Mouse (Mus musculus) limb, embryonic 11.5 days (tissue): Measurements from ENCODE around the gene Map3k4. TPM values are rescaled to one million over a fixed set of nuclear protein-coding genes. Genes with fewer than 3 reads are reported as not detected.

Experiments used
- ATAC-seq: fragments of 200-750 bp; cut with Nextera tagmentation; 2 replicates; pipeline ENCODE4 v1.8.0; 2017; ENCODE audit warnings: low read depth; ENCODE audit not compliant: insufficient number of reproducible peaks, low FRiP score, low TSS enrichment
- DNase-seq: peaks from one replicate; pipeline ENCODE4 v3.0.0-alpha.2; 2015; ENCODE audit warnings: low spot score
- H3K27ac ChIP-seq: fragments of 300-500 bp; sonication (generic); replicated peaks from 2 replicates; pipeline ENCODE4 v1.5.1; 2014; ENCODE audit warnings: low read depth, mild to moderate bottlenecking, low read length
- H3K27me3 ChIP-seq: fragments of 300-500 bp; sonication (generic); 2 replicates; pipeline ENCODE4 v1.6.1; 2014; ENCODE audit warnings: mild to moderate bottlenecking, low read length, mixed read lengths; ENCODE audit not compliant: control insufficient read depth, insufficient read depth
- H3K36me3 ChIP-seq: fragments of 300-500 bp; sonication (generic); 2 replicates; pipeline ENCODE4 v1.6.1; 2014; ENCODE audit warnings: mild to moderate bottlenecking, low read length, moderate library complexity, mixed read lengths; ENCODE audit not compliant: control insufficient read depth, insufficient read depth
- H3K4me1 ChIP-seq: fragments of 300-500 bp; sonication (generic); 2 replicates; pipeline ENCODE4 v1.6.1; 2014; ENCODE audit warnings: low read length, mixed read lengths; ENCODE audit not compliant: control insufficient read depth, insufficient read depth
- H3K4me2 ChIP-seq: fragments of 300-500 bp; sonication (generic); 2 replicates; pipeline ENCODE4 v1.6.1; 2014; ENCODE audit warnings: low read depth, mild to moderate bottlenecking, moderate library complexity; ENCODE audit not compliant: severe bottlenecking
- H3K4me3 ChIP-seq: fragments of 300-500 bp; sonication (generic); 2 replicates; pipeline ENCODE4 v1.5.1; 2014; ENCODE audit warnings: low read depth, low read length
- H3K9ac ChIP-seq: fragments of 300-500 bp; sonication (generic); 2 replicates; pipeline ENCODE4 v1.6.1; 2014; ENCODE audit warnings: mild to moderate bottlenecking, low read length
- H3K9me3 ChIP-seq: fragments of 300-500 bp; sonication (generic); 2 replicates; pipeline ENCODE4 v1.6.1; 2016; ENCODE audit warnings: low read length; ENCODE audit not compliant: control insufficient read depth
- WGBS: fragments of 180-500 bp; shearing (Covaris S2); extraction: QIAGEN DNeasy Blood & Tissue Kit; methylation state at CpG from one replicate; pipeline ENCODE4 v1.1.7; 2014; 5-methylcytosine and 5-hydroxymethylcytosine counted together
- polyA plus RNA-seq: library from polyadenylated mRNA; unstranded; fragments of >200 nt; fragmentation: Nextera tagmentation; extraction: Ambion mirVana; gene quantifications from 2 replicates; pipeline ENCODE4 v1.2.1, GENCODE M21; 2014

Map3k4 gene
- polyA plus RNA-seq, 1 experiment from 2014 or later, result 48.0 TPM

GRCm38 (mm10) chr17:12273032-12273431 is 45.6 kb downstream of the Map3k4 start:
- H3K4me3 ChIP-seq, result no peak overlapping the region
- H3K4me2 ChIP-seq, result no peak overlapping the region
- H3K27ac ChIP-seq, result no peak overlapping the region
- no peaks in the 10 kb centered on the region for H3K9me3 ChIP-seq
- no peaks in the 10 kb centered on the region for H3K4me1 ChIP-seq
- ATAC-seq (no peak), DNase-seq (no peak)
- WGBS, result 89% methylated on average over 5 of the region's 5 CpGs
- H3K36me3 ChIP-seq, result peaks cover 5% of the 10 kb centered on the region; the same call in 1 of the 2 replicates
- H3K27me3 ChIP-seq, result no peaks in the 10 kb centered on the region
- H3K9ac ChIP-seq, result no peak overlapping the region

DNA sequence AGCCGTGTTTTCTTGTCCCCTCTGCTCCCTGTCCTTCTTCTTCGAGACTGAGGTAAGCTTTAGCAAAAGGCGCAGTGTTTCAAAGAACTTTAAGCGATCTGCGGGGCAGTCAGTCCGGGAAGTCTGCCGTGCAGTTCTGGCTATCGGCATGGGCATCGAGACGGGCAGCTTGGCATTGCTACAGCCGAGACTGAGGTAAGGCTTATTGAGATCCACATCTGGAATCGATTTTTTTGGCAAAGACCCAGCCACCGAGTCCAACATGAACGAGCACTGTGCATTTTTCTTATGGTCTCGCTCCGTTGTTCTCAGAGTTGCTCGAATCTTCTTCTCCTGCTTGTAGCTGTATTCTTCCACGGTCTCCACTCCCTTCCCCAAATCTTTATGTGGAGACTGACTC is 46.8 kb downstream of the Map3k4 start:
- peaks cover 4% of the 10 kb centered on the region; the same call in 1 of the 2 replicates for H3K4me1 ChIP-seq
- H3K27me3 ChIP-seq, result no peaks in the 10 kb centered on the region
- H3K27ac ChIP-seq, result no peak overlapping the region
- ATAC-seq, result no peak
- no peak overlapping the region for H3K4me3 ChIP-seq
- H3K9ac ChIP-seq, result no peak overlapping the region
- 81% methylated on average over 18 of the region's 18 CpGs for WGBS
- H3K36me3 ChIP-seq, result peaks cover 3% of the 10 kb centered on the region; the same call in 1 of the 2 replicates
- H3K4me2 ChIP-seq, result no peak overlapping the region
- no peak for DNase-seq
- no peaks in the 10 kb centered on the region for H3K9me3 ChIP-seq

GRCm38 (mm10) chr17:12268538-12268937 is 50.1 kb downstream of the Map3k4 start:
- Histone ChIP-seq H3K4me2 (no peak overlapping the region), H3K4me1 (peaks cover 14% of the 10 kb centered on the region), H3K4me3 (no peak overlapping the region), H3K9me3 (no peaks in the 10 kb centered on the region), H3K27me3 (no peaks in the 10 kb centered on the region), H3K36me3 (no peaks in the 10 kb centered on the region; the same call in 1 of the 2 replicates), H3K27ac (no peak overlapping the region), H3K9ac (no peak overlapping the region)
- DNase-seq (no peak), ATAC-seq (no peak)
- 90% methylated on average over 10 of the region's 10 CpGs for WGBS

DNA sequence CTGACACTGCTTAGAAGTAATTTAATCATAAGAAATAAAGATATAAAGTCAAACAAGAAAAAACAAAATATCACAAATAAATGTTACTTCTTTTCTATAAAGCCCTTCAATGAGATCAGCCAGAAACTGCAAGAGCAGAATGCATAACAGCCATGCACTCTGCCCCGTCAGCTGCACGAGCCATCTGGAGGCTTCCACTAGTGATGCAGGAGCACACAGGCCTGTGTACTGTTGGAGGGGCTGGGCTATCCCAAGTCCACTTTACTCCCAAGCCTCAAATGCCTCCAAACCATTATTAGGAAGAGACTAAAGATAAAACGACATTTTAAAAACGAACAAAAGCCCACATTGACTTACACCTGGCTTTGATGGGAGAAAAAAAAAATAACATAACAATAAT is 50.5 kb downstream of the Map3k4 start:
- no peak overlapping the region for H3K4me3 ChIP-seq
- H3K27me3 ChIP-seq, result no peaks in the 10 kb centered on the region
- H3K4me2 ChIP-seq, result no peak overlapping the region
- H3K9ac ChIP-seq, result no peak overlapping the region
- peaks cover 14% of the 10 kb centered on the region for H3K4me1 ChIP-seq
- WGBS, result 81% methylated on average over 4 of the region's 4 CpGs
- no peaks in the 10 kb centered on the region; the same call in 1 of the 2 replicates for H3K36me3 ChIP-seq
- no peak overlapping the region for H3K27ac ChIP-seq
- no peaks in the 10 kb centered on the region for H3K9me3 ChIP-seq
- ATAC-seq (no peak), DNase-seq (no peak)

- peak overlapping the region; percentile 26; the same call in 1 of the 2 replicates for H3K27ac ChIP-seq
- H3K9me3 ChIP-seq, result no peaks in the 10 kb centered on the region
- peaks cover 14% of the 10 kb centered on the region for H3K4me1 ChIP-seq
- no peak overlapping the region for H3K4me3 ChIP-seq
- no peak overlapping the region for H3K9ac ChIP-seq
- no peaks in the 10 kb centered on the region; the same call in 1 of the 2 replicates for H3K36me3 ChIP-seq
- 52% methylated on average over 21 of the region's 21 CpGs for WGBS
- no peaks in the 10 kb centered on the region for H3K27me3 ChIP-seq
- DNase-seq (peak; percentile 63), ATAC-seq (0 out of 2 replicates have a peak, but pooled peaks have one; percentile 52)
- no peak overlapping the region for H3K4me2 ChIP-seq
These were observed 52.3 kb downstream of the Map3k4 start for GRCm38 (mm10) chr17:12265969-12266925.

- peaks cover 14% of the 10 kb centered on the region for H3K4me1 ChIP-seq
- peaks cover 2% of the 10 kb centered on the region for H3K36me3 ChIP-seq
- DNase-seq, result no peak
These were observed 54.3 kb downstream of the Map3k4 start for GRCm38 (mm10) chr17:12264293-12264692.

GRCm38 (mm10) chr17:12263787-12264186 is 54.8 kb downstream of the Map3k4 start:
- Histone ChIP-seq H3K9ac (no peak overlapping the region), H3K4me2 (no peak overlapping the region), H3K36me3 (peaks cover 2% of the 10 kb centered on the region), H3K4me3 (no peak overlapping the region), H3K4me1 (peaks cover 14% of the 10 kb centered on the region), H3K27ac (no peak overlapping the region), H3K27me3 (no peaks in the 10 kb centered on the region), H3K9me3 (no peaks in the 10 kb centered on the region)
- ATAC-seq (no peak), DNase-seq (no peak)
- 81% methylated on average over 13 of the region's 13 CpGs for WGBS

More at GRCm38 (mm10) chr17:12264293-12264692, 54.3 kb downstream of the Map3k4 start:
- Histone ChIP-seq H3K4me2 (no peak overlapping the region), H3K27me3 (no peaks in the 10 kb centered on the region), H3K9ac (no peak overlapping the region), H3K9me3 (no peaks in the 10 kb centered on the region), H3K4me3 (no peak overlapping the region), H3K27ac (no peak overlapping the region)
- ATAC-seq, result no peak
- WGBS, result 82% methylated on average over 3 of the region's 3 CpGs

DNA sequence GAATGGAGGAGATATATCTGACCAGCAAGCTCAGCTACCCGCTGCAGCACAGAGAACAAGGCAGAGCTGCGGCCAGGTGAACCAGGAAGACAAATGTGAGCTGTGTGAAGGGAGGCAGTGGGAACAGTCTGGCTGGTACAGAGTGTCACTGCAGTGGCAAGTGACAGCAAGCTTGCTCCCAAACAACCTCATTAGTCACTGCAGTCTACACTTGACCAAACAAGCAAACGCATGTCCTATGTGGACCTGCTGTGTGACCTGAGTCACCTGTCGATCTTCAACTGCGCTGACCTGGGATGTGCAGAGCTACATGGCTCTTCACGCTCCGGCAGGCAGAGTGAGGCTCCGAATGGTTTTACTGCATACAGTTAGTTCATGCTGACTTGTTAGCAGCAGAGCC is 55.7 kb downstream of the Map3k4 start:
- Histone ChIP-seq H3K9ac (no peak overlapping the region), H3K36me3 (peaks cover 2% of the 10 kb centered on the region), H3K9me3 (no peaks in the 10 kb centered on the region), H3K27me3 (no peaks in the 10 kb centered on the region), H3K27ac (no peak overlapping the region), H3K4me1 (peaks cover 14% of the 10 kb centered on the region), H3K4me3 (no peak overlapping the region), H3K4me2 (no peak overlapping the region)
- DNase-seq (no peak), ATAC-seq (no peak)
- WGBS, result 84% methylated on average over 8 of the region's 8 CpGs
